Mouse (Mus musculus) midbrain, embryonic 11.5 days (tissue): ENCODE results near the gene Cdc20. TPM values are rescaled to one million over a fixed set of nuclear protein-coding genes. Genes with fewer than 3 reads are reported as not detected.

Experiments used
- ATAC-seq: fragments of 200-750 bp; cut with Nextera tagmentation; 2 replicates; pipeline ENCODE4 v1.8.0; 2017; ENCODE audit warnings: moderate TSS enrichment, moderate library complexity; ENCODE audit not compliant: low FRiP score
- DNase-seq: peaks from one replicate; pipeline ENCODE4 v3.0.0; 2015; ENCODE audit warnings: low spot score; ENCODE audit errors: missing footprints
- H3K27ac ChIP-seq: fragments of 300-500 bp; sonication (generic); 2 replicates; pipeline ENCODE4 v1.5.1; 2014; ENCODE audit warnings: low read depth, low read length
- H3K27me3 ChIP-seq: fragments of 300-500 bp; sonication (generic); 2 replicates; pipeline ENCODE4 v1.6.1; 2014; ENCODE audit warnings: mild to moderate bottlenecking, low read length, moderate library complexity, mixed read lengths; ENCODE audit not compliant: control insufficient read depth, insufficient read depth
- H3K36me3 ChIP-seq: fragments of 300-500 bp; sonication (generic); 2 replicates; pipeline ENCODE4 v1.6.1; 2014; ENCODE audit warnings: mild to moderate bottlenecking, low read length, moderate library complexity, mixed read lengths; ENCODE audit not compliant: control insufficient read depth, insufficient read depth
- H3K4me1 ChIP-seq: fragments of 300-500 bp; sonication (generic); 2 replicates; pipeline ENCODE4 v1.6.1; 2014; ENCODE audit warnings: low read length; ENCODE audit not compliant: control insufficient read depth, insufficient read depth
- H3K4me2 ChIP-seq: fragments of 300-500 bp; sonication (generic); 2 replicates; pipeline ENCODE4 v1.6.1; 2014; ENCODE audit warnings: mild to moderate bottlenecking, moderate library complexity
- H3K4me3 ChIP-seq: fragments of 300-500 bp; sonication (generic); 2 replicates; pipeline ENCODE4 v1.5.1; 2014; ENCODE audit warnings: low read depth, low read length
- H3K9ac ChIP-seq: fragments of 300-500 bp; sonication (generic); 2 replicates; pipeline ENCODE4 v1.6.1; 2014; ENCODE audit warnings: low read length
- H3K9me3 ChIP-seq: fragments of 300-500 bp; sonication (generic); 2 replicates; pipeline ENCODE4 v1.6.1; 2016; ENCODE audit warnings: low read length; ENCODE audit not compliant: control insufficient read depth
- WGBS: fragments of 180-500 bp; shearing (Covaris S2); extraction: QIAGEN DNeasy Blood & Tissue Kit; methylation state at CpG from one replicate; pipeline ENCODE4 v1.1.7; 2014; 5-methylcytosine and 5-hydroxymethylcytosine counted together
- polyA plus RNA-seq: library from polyadenylated mRNA; unstranded; fragments of >200 nt; fragmentation: Nextera tagmentation; extraction: Ambion mirVana; gene quantifications from 2 replicates; pipeline ENCODE4 v1.2.1, GENCODE M21; 2014

The Cdc20 gene
- polyA plus RNA-seq = 305 and 337 TPM in 2 replicates

DNA sequence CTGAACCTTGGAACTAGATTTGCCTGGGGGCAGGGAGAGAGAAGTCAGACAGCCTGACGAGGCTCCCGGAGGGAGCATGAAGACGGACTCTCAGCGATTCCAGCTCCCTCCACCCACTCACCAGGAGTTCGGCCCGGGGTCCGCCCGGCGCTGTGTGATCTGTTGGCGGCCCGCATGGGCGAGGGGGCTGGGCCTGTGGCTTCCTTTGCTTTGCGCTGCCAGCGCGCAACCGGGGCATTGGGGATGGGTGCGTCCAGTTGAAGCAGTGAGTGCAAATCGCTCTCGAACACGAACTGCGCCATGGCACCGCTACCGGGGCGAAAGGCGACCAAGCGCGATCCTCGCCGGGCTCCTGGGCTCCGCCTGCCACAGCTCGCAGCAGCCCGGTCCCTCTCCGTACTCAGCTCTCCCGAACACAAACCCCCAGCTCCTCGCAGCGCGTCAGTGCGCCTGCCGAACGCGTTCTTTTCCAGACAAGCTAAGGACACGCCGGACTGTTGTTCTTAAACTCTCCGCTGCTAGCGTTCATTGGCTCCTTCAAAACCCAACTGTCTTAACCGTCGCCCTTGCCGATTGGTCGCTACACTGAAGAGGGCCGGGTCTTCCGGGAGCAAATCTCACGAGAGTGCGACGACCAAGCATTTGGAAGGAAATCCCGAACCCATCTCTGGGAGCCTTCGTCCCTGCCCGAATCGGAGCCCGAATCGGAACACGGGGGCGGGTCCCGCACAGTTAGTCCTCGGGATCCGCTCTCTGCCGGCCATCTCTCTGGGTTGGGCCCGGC, at the start of gene Cdc20:
Cdc20 (minus strand) TSS at position 533 of the 784 bp plus-strand sequence.
- ATAC-seq (peak; percentile 96), DNase-seq (peak; percentile 97)
- Histone ChIP-seq H3K4me1 (peaks cover 27% of the 10 kb centered on the region), H3K9ac (peak within 1 kb of the TSS; percentile 90), H3K4me2 (peak within 1 kb of the TSS; percentile 87), H3K36me3 (peaks cover 17% of the 10 kb centered on the region), H3K27me3 (no peaks in the 10 kb centered on the region), H3K4me3 (peak within 1 kb of the TSS; percentile 86), H3K9me3 (no peaks in the 10 kb centered on the region), H3K27ac (peak within 1 kb of the TSS; percentile 82)
- WGBS = under 1% methylated on average over 67 of the region's 67 CpGs

- Histone ChIP-seq H3K4me1 (peaks cover 11% of the 10 kb centered on the region), H3K9me3 (no peaks in the 10 kb centered on the region), H3K27ac (peak overlapping the region; percentile 11), H3K27me3 (no peaks in the 10 kb centered on the region), H3K4me3 (no peak overlapping the region), H3K4me2 (no peak overlapping the region), H3K36me3 (no peaks in the 10 kb centered on the region), H3K9ac (peak overlapping the region; percentile 44; the same call in 1 of the 2 replicates)
- WGBS = 40% methylated on average over 15 of the region's 15 CpGs
- DNase-seq = peak; percentile 86
- ATAC-seq = peak; percentile 39; the same call in 1 of the 2 replicates
Observed at GRCm38 (mm10) chr4:118476773-118477530, 39.8 kb upstream of the Cdc20 start.

GRCm38 (mm10) chr4:118472687-118473086, 35.5 kb upstream of the Cdc20 start:
- DNase-seq (no peak), ATAC-seq (no peak)
- no peak overlapping the region for H3K4me2 ChIP-seq
- no peaks in the 10 kb centered on the region for H3K9me3 ChIP-seq
- no peak overlapping the region for H3K4me3 ChIP-seq
- no peak overlapping the region for H3K9ac ChIP-seq
- H3K27ac ChIP-seq = no peak overlapping the region
- no peaks in the 10 kb centered on the region for H3K36me3 ChIP-seq
- peaks cover 10% of the 10 kb centered on the region for H3K4me1 ChIP-seq
- no peaks in the 10 kb centered on the region for H3K27me3 ChIP-seq
- WGBS = 95% methylated on average over 11 of the region's 11 CpGs

DNA sequence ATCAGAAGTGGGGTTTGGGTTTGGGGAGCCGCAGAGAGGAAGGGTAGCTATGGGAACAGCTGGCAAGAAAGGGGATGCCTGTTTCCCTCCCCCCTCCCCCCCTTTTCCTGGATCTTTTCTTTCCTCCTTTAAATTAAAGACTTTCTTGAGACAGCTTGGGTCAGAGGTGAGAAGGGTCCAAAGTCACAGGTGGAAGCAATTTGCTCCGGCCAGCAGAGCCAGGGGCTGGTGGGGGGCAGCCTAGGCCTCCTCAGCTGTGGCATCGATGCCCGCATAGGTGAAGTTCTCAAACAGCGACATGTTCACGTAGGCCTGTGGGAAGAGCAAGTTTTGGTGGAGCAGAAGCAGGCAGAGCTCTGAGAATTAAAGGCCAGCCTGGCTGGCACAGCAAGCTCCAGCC, 34.1 kb upstream of the Cdc20 start:
- Histone ChIP-seq H3K4me3 (no peak overlapping the region), H3K9ac (no peak overlapping the region), H3K36me3 (no peaks in the 10 kb centered on the region), H3K4me2 (no peak overlapping the region), H3K27ac (no peak overlapping the region), H3K27me3 (no peaks in the 10 kb centered on the region), H3K4me1 (no peaks in the 10 kb centered on the region), H3K9me3 (no peaks in the 10 kb centered on the region)
- ATAC-seq (no peak), DNase-seq (no peak)
- WGBS = 87% methylated on average over 6 of the region's 6 CpGs

DNA sequence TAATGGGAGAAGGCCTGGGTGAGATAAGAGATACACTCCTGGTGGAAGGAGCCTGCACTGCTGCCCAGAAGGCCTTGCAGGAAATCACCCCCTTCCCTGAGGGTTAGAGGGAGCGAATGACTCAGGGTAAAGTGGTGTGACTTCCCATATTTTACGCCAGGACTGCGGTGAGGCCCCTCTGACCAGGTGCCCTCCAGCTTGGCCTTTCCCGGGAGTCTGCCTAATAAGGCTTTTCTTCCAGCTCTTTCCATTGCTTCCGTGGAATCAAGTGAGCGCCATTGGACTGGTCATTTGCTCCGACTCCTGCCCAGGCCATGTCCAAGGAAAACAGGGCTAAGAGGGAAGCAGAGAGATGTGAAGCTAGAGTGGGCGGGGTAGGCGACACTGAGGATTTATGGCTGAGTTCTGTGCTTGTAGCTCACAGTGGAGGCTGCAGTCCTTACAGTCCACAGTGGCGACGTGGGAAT, 28.6 kb upstream of the Cdc20 start:
- no peak overlapping the region for H3K4me2 ChIP-seq
- ATAC-seq (no peak), DNase-seq (no peak)
- H3K9ac ChIP-seq = no peak overlapping the region
- H3K27me3 ChIP-seq = no peaks in the 10 kb centered on the region
- H3K27ac ChIP-seq = no peak overlapping the region
- WGBS = 65% methylated on average over 11 of the region's 11 CpGs
- H3K4me1 ChIP-seq = no peaks in the 10 kb centered on the region
- no peaks in the 10 kb centered on the region for H3K36me3 ChIP-seq
- H3K9me3 ChIP-seq = no peaks in the 10 kb centered on the region
- no peak overlapping the region for H3K4me3 ChIP-seq

DNA sequence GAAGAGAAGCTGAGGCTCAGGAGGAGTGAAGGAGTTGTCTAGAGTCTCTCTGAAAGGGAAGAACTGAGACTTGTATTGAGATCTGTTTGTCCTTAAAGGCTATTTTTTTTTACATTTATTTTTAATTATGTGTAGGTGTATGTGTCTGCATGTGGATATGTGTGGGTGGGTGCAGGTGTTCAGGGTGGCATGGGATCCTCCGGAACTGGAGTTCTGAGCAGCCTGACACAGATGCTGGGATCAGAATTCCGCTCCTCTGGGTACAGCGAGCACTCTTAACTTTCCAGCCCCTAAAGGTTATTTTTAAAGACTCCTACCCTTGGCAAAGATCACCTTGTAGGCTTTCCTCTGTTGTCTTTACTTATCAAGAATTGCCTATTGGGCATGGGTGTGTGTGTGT, 27.8 kb upstream of the Cdc20 start:
- DNase-seq = no peak
- Histone ChIP-seq H3K4me1 (no peaks in the 10 kb centered on the region), H3K9me3 (no peaks in the 10 kb centered on the region), H3K36me3 (no peaks in the 10 kb centered on the region), H3K9ac (no peak overlapping the region), H3K27me3 (no peaks in the 10 kb centered on the region), H3K4me2 (no peak overlapping the region), H3K4me3 (no peak overlapping the region), H3K27ac (no peak overlapping the region)
- ATAC-seq = no peak
- 94% methylated on average over 3 of the region's 3 CpGs for WGBS

- H3K27ac ChIP-seq = no peak within 1 kb of the TSS
- no peaks in the 10 kb centered on the region for H3K36me3 ChIP-seq
- 70% methylated on average over 9 of the region's 9 CpGs for WGBS
- ATAC-seq = no peak
- no peak within 1 kb of the TSS for H3K4me2 ChIP-seq
- no peaks in the 10 kb centered on the region for H3K9me3 ChIP-seq
- H3K9ac ChIP-seq = no peak within 1 kb of the TSS
- H3K27me3 ChIP-seq = no peaks in the 10 kb centered on the region
- H3K4me3 ChIP-seq = no peak within 1 kb of the TSS
- H3K4me1 ChIP-seq = no peaks in the 10 kb centered on the region
- peak; percentile 68 for DNase-seq
Observed at GRCm38 (mm10) chr4:118457345-118457975, 20.3 kb upstream of the Cdc20 start, which contains the start of gene Mpl. Gene Mpl (minus strand): TSS chr4:118457513.

DNA sequence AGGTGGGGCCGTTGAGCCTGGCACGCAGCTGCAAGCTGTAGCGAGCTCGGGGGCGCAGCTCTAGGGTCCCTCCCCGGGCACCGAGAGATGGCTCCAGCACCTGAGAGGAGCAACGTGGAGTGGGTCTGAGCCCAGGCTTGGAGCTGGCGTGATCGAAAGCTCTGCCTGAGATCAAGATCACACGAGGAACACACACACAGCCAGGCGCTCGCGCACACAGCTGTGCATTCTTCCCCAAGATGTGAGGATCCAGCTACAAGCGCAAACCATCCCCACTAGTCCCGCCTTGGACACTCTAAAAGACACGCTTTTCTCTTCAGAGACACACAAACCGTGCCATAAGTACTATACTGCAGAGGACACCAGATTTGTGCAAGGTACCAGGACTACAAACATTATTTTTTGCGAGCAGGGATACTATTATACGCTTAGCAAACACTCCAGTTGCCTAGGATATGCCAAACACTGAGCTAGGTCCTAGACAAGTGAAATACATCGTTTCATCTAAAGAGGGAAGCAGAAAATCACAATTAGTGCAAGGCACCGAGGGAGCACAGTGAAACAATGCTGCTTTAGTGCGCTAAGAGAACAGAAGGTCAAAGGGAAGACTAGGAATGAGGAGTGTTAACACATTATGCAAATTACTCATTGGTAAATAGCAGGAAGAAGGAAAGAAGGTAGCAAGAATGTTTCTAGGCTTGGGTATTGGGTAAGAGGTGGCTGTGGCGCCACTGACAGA, 9.4 kb upstream of the Cdc20 start:
- Histone ChIP-seq H3K4me1 (no peaks in the 10 kb centered on the region), H3K9ac (peak overlapping the region; percentile 47), H3K4me2 (peak overlapping the region; percentile 66), H3K4me3 (peak overlapping the region; percentile 30), H3K27me3 (no peaks in the 10 kb centered on the region), H3K36me3 (no peaks in the 10 kb centered on the region), H3K27ac (no peak overlapping the region), H3K9me3 (no peaks in the 10 kb centered on the region)
- ATAC-seq (peak; percentile 53), DNase-seq (peak; percentile 91)
- 27% methylated on average over 24 of the region's 24 CpGs for WGBS
